Mouse (Mus musculus) heart, postnatal 0 days (tissue): ENCODE measurements around the gene Entpd2. TPM values are rescaled to one million over a fixed set of nuclear protein-coding genes. Genes with fewer than 3 reads are reported as not detected.

Experiments used
- ATAC-seq: fragments of 200-750 bp; cut with Nextera tagmentation; 2 replicates; pipeline ENCODE4 v1.8.0; 2017; ENCODE audit warnings: low read depth, moderate number of reproducible peaks, moderate library complexity; ENCODE audit not compliant: insufficient read depth
- DNase-seq: peaks from one replicate; pipeline ENCODE4 v3.0.0-alpha.2; 2016; ENCODE audit warnings: low spot score
- H3K27ac ChIP-seq: fragments of 300-500 bp; sonication (generic); 2 replicates; pipeline ENCODE4 v1.5.1; 2014; ENCODE audit warnings: low read depth, mild to moderate bottlenecking
- H3K27me3 ChIP-seq: fragments of 300-500 bp; sonication (generic); 2 replicates; pipeline ENCODE4 v1.6.1; 2014; ENCODE audit warnings: low read length, mixed read lengths; ENCODE audit not compliant: control insufficient read depth, insufficient read depth
- H3K36me3 ChIP-seq: fragments of 300-500 bp; sonication (generic); replicated peaks from 2 replicates; pipeline ENCODE4 v1.6.1; 2014; ENCODE audit warnings: low read length, mixed read lengths; ENCODE audit not compliant: control insufficient read depth, insufficient read depth
- H3K4me1 ChIP-seq: fragments of 300-500 bp; sonication (generic); 2 replicates; pipeline ENCODE4 v1.6.1; 2014; ENCODE audit warnings: antibody characterized with exemption; ENCODE audit not compliant: control insufficient read depth, insufficient read depth
- H3K4me2 ChIP-seq: fragments of 300-500 bp; sonication (generic); 2 replicates; pipeline ENCODE4 v1.6.1; 2014; ENCODE audit warnings: low read depth, mild to moderate bottlenecking, low read length, moderate library complexity
- H3K4me3 ChIP-seq: fragments of 300-500 bp; sonication (generic); 2 replicates; pipeline ENCODE4 v1.5.1; 2014; ENCODE audit warnings: low read depth, low read length
- H3K9ac ChIP-seq: fragments of 300-500 bp; sonication (generic); replicated peaks from 2 replicates; pipeline ENCODE4 v1.6.1; 2014; ENCODE audit warnings: low read depth, low read length, mixed read lengths
- H3K9me3 ChIP-seq: fragments of 300-500 bp; sonication (generic); replicated peaks from 2 replicates; pipeline ENCODE4 v1.6.1; 2016; ENCODE audit warnings: low read length; ENCODE audit not compliant: control insufficient read depth
- CTCF ChIP-seq: IDR thresholded peaks from 2 replicates; pipeline ENCODE4 v1.5.1; 2016; ENCODE audit warnings: antibody characterized with exemption, control low read depth, low read depth
- EP300 ChIP-seq: IDR thresholded peaks from 2 replicates; pipeline ENCODE4 v1.6.1; 2016; ENCODE audit warnings: antibody characterized with exemption, low read depth
- WGBS: fragments of 180-500 bp; shearing (Covaris S2); extraction: QIAGEN DNeasy Blood & Tissue Kit; methylation state at CpG from one replicate; pipeline ENCODE4 v1.1.7; 2014; 5-methylcytosine and 5-hydroxymethylcytosine counted together
- polyA plus RNA-seq: library from polyadenylated mRNA; unstranded; fragments of >200 nt; fragmentation: Nextera tagmentation; extraction: Ambion mirVana; gene quantifications from 2 replicates; pipeline ENCODE4 v1.2.1, GENCODE M21; 2015
- total RNA-seq: library from RNA; depleted of rRNA; stranded (reverse); fragments of >200 nt; gene quantifications from 2 replicates; pipeline ENCODE4 v1.2.3, GENCODE M21; 2014; ENCODE audit warnings: low replicate concordance

Gene Entpd2
- total and polyA plus RNA-seq, 2 experiments from 2014 or later = 3.5 to 7.9 TPM

- H3K9me3 ChIP-seq = no peaks in the 10 kb centered on the region
- H3K27me3 ChIP-seq = peaks cover 87% of the 10 kb centered on the region
- no peak for ATAC-seq
Measured at GRCm38 (mm10) chr2:25397010-25397409, 1.3 kb downstream of the Entpd2 start.

GRCm38 (mm10) chr2:25398065-25398464, 2.4 kb downstream of the Entpd2 start:
- Histone ChIP-seq H3K27me3 (peaks cover 94% of the 10 kb centered on the region), H3K4me3 (no peak overlapping the region), H3K4me2 (no peak overlapping the region), H3K9me3 (no peaks in the 10 kb centered on the region), H3K4me1 (peaks cover 5% of the 10 kb centered on the region; the same call in 1 of the 2 replicates), H3K36me3 (no peaks in the 10 kb centered on the region), H3K27ac (no peak overlapping the region), H3K9ac (no peak overlapping the region)
- ATAC-seq (no peak), DNase-seq (no peak)
- 89% methylated on average over 7 of the region's 7 CpGs for WGBS
- TF ChIP-seq EP300 (no peak), CTCF (no peak)

More at GRCm38 (mm10) chr2:25397010-25397409, 1.3 kb downstream of the Entpd2 start:
- 57% methylated on average over 1 of the region's 1 CpGs for WGBS
- Histone ChIP-seq H3K36me3 (no peaks in the 10 kb centered on the region), H3K4me1 (peaks cover 5% of the 10 kb centered on the region; the same call in 1 of the 2 replicates), H3K27ac (no peak overlapping the region), H3K4me3 (no peak overlapping the region), H3K9ac (no peak overlapping the region), H3K4me2 (no peak overlapping the region)
- no peak for TF ChIP-seq CTCF
- no peak for DNase-seq

- ATAC-seq (no peak), DNase-seq (no peak)
- H3K4me3 ChIP-seq = no peak within 1 kb of the TSS
- H3K36me3 ChIP-seq = no peaks in the 10 kb centered on the region
- H3K27ac ChIP-seq = no peak within 1 kb of the TSS
- H3K27me3 ChIP-seq = peaks cover 100% of the 10 kb centered on the region
- H3K4me1 ChIP-seq = peaks cover 5% of the 10 kb centered on the region; the same call in 1 of the 2 replicates
- TF ChIP-seq CTCF (no peak), EP300 (no peak)
- no peak within 1 kb of the TSS for H3K4me2 ChIP-seq
- 54% methylated on average over 8 of the region's 8 CpGs for WGBS
- no peaks in the 10 kb centered on the region for H3K9me3 ChIP-seq
- H3K9ac ChIP-seq = no peak within 1 kb of the TSS
Measured at GRCm38 (mm10) chr2:25399051-25399450, 3.4 kb downstream of the Entpd2 start, which contains the start of gene Npdc1. TSS of gene Npdc1 (plus strand) at chr2:25399351.

DNA sequence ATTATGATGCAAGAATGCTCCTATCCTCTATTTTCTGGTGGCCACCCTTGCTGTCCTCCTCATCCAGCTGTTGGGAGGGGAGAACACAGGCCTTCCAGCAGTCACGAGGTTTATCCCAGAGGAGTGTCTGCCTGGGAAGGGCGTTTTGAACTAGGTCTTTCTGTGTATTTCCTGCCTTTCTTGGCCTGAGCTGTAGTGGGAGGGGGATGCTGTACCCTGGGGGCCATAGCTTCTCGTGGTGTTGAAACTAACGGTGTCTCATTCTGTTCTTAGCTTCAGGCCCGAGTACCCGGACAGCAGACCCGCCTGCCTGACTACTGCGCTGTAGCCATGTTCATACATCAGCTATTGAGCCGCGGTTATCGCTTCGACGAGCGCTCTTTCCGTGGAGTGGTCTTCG, 4.6 kb downstream of the Entpd2 start:
- H3K9me3 ChIP-seq = no peaks in the 10 kb centered on the region
- WGBS = 20% methylated on average over 16 of the region's 16 CpGs

DNA sequence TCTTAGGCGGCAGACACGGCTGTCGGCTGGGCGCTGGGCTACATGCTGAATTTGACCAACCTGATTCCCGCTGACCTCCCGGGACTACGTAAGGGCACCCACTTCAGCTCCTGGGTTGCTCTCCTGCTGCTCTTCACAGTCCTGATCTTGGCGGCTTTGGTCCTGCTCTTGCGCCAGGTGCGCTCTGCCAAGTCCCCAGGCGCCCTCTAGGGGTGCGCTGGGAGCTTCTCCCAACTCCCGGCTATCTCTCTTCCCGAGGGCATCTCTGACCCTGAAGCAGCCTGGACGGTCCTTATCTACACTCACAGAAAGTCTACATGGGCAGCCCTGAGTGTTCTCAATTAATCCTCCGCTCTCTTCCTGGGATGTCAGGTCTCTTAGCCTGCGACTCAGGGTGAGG, 5.1 kb downstream of the Entpd2 start:
- ATAC-seq = no peak
- no peaks in the 10 kb centered on the region for H3K36me3 ChIP-seq
- peak; percentile 32 for DNase-seq
- no peak overlapping the region for H3K9ac ChIP-seq
- no peaks in the 10 kb centered on the region for H3K9me3 ChIP-seq
- no peak overlapping the region for H3K27ac ChIP-seq
- peak; percentile 53 for TF ChIP-seq CTCF
- TF ChIP-seq EP300 = no peak
- WGBS = 3% methylated on average over 17 of the region's 17 CpGs
- H3K4me3 ChIP-seq = peak overlapping the region; percentile 22
- peaks cover 91% of the 10 kb centered on the region for H3K27me3 ChIP-seq
- H3K4me2 ChIP-seq = peak overlapping the region; percentile 36
- H3K4me1 ChIP-seq = no peaks in the 10 kb centered on the region

More for the DNA sequence above, 4.6 kb downstream of the Entpd2 start:
- Histone ChIP-seq H3K4me3 (peak overlapping the region; percentile 22), H3K27me3 (peaks cover 95% of the 10 kb centered on the region), H3K4me2 (peak overlapping the region; percentile 36), H3K4me1 (no peaks in the 10 kb centered on the region), H3K36me3 (no peaks in the 10 kb centered on the region), H3K27ac (no peak overlapping the region), H3K9ac (no peak overlapping the region)
- ATAC-seq (no peak), DNase-seq (peak; percentile 7)
- TF ChIP-seq EP300 = no peak
- TF ChIP-seq CTCF = no peak

DNA sequence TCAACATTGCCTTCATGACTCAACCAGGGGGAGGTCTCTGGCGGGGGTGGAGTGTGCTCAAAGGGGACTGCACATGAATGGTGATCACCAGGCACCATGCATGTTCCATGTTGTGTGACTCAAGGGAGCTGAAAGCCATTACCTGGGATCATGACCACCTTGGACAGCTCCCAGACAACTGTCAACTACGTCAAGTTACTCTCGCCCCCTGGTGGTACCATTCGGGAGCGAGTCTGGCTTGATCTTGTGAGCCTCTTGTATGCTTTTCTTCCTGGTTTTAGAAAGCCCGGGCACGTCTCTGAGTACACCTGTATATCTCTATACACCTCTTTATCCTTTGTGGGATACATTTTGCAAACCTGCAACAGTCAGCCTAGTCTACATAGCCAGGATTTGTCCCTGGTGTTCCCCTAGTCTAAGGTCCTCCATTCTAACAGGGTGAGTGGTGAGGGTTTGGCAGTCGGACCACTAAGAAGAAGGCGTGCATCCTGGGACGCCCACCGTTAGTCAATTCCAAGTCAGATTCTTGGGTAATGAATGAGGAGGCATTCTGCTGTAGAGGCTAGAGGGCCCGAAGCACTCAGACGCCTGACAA, 6.8 kb downstream of the Entpd2 start:
- no peaks in the 10 kb centered on the region for H3K36me3 ChIP-seq
- no peaks in the 10 kb centered on the region for H3K9me3 ChIP-seq
- no peak overlapping the region for H3K9ac ChIP-seq
- ATAC-seq (no peak), DNase-seq (peak; percentile 66)
- H3K4me3 ChIP-seq = peak overlapping the region; percentile 52
- H3K27me3 ChIP-seq = peaks cover 74% of the 10 kb centered on the region
- 2% methylated on average over 13 of the region's 13 CpGs for WGBS
- H3K27ac ChIP-seq = no peak overlapping the region
- TF ChIP-seq CTCF (peak; percentile 74), EP300 (no peak)
- no peaks in the 10 kb centered on the region for H3K4me1 ChIP-seq
- peak overlapping the region; percentile 65 for H3K4me2 ChIP-seq
